Mouse (Mus musculus): ENCODE data around the gene Gm44965.

DNA sequence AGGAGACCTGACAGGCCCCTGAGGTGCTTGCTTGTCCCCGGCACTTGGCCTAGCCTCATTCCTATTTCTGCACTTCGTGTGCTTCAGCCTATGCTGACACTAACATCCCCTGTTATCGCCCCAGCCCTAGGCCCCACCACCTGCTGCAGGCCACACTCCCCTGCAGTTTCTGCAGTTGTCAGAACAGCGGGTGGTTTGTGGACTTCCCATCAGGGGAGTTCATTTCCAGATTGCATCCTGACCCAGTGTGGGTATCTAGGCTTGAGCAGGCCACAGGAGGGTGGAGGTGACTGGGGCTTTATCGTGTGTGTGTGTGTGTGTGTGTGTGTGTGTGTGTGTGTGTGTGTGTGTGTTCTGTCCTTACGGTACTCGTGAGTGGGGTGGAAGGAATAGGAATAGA lies 15.8 kb downstream of the Gm44965 start:
- TF ChIP-seq POLR2A (IDR thresholded peaks at IDR 0.05; ENCODE audit: low read depth, low read length) (no peak), CTCF (IDR thresholded peaks at IDR 0.05; ENCODE audit: borderline replicate concordance, insufficient read depth, low read length) (no peak)

Data from embryonic fibroblast, embryonic 13.5 days (primary cell).